Mouse (Mus musculus) liver, adult 2 months (tissue): ENCODE data around the gene Col28a1.

Experiments used
- CTCF ChIP-seq: fragments of 200-500 bp; IDR thresholded peaks from 2 replicates; pipeline ENCODE4 v1.5.1; 2011; ENCODE audit warnings: low read depth, low read length, control low read depth
- POLR2A ChIP-seq: fragments of 200-500 bp; IDR thresholded peaks from 2 replicates; pipeline ENCODE4 v1.6.1; 2011; ENCODE audit warnings: low read length, control low read depth; ENCODE audit not compliant: insufficient read depth; ENCODE audit errors: extremely low read depth

- TF ChIP-seq CTCF (no peak), POLR2A (no peak)
Observed at GRCm38 (mm10) chr6:7965833-7966522, 226.4 kb downstream of the Col28a1 start.
